Comparison of ENCODE assay signal across 24 mouse cellular contexts in genomic region chr2:59725518-59726185, GRCm38 (mm10).
A peak's percentile ranks its signal among the peaks of the same experiment; 100 is the strongest.
DNase-seq lines count a peak whose midpoint lies in the region; ATAC-seq and TF ChIP-seq lines count a peak whose summit lies in the region.
"Had no signal": no experiment of that assay in that cellular context is flagged by ENCODE, and none has a peak within 500 bp of the region (broad histone marks: within the 10 kb centered on the region; RNA-seq: fewer than 3 reads in every experiment).

No protein-coding gene starts in this region.

- no peak for TF ChIP-seq CTCF in liver, adult 2 months (IDR thresholded peaks at IDR 0.05; ENCODE audit: low read depth, low read length)
- TF ChIP-seq CTCF in stomach, postnatal 0 days (IDR thresholded peaks at IDR 0.05; ENCODE audit: low read depth): no peak

- no peak for DNase-seq in embryonic facial prominence, embryonic 10.5 days (ENCODE audit: low spot score)
- no peak for DNase-seq in intestine, embryonic 14.5 days (ENCODE audit: low spot score)
- peak; percentile 15 for DNase-seq in liver, adult 2 months (ENCODE audit: extremely low read depth, low read depth, low spot score)
- no peak for DNase-seq in liver
- DNase-seq in stomach, postnatal 0 days (ENCODE audit: low spot score): no peak
- DNase-seq: adrenal gland, postnatal 10 days; cerebellum, adult 9-10 months; heart, postnatal 14 days; kidney, postnatal 10 days; lung, postnatal 4 days; thymus, adult 18-20 months; thymus, postnatal 36 days had no signal

- peaks cover 28% of the 10 kb centered on the region for H3K4me1 ChIP-seq in embryonic facial prominence, embryonic 12.5 days
- H3K4me1 ChIP-seq in embryonic facial prominence, embryonic 10.5 days: peaks cover 32% of the 10 kb centered on the region
- peaks cover 29% of the 10 kb centered on the region for H3K4me1 ChIP-seq in intestine, embryonic 14.5 days (replicated peaks; ENCODE audit: control insufficient read depth, insufficient read depth, low read length)
- peaks cover 25% of the 10 kb centered on the region for H3K4me1 ChIP-seq in intestine, embryonic 15.5 days (replicated peaks)
- no peaks in the 10 kb centered on the region for H3K4me1 ChIP-seq in liver, adult 2 months (ENCODE audit: control insufficient read depth, insufficient read depth, low read length)
- H3K4me1 ChIP-seq in stomach, postnatal 0 days (replicated peaks; ENCODE audit: control insufficient read depth, insufficient read depth): no peaks in the 10 kb centered on the region

- no peak for TF ChIP-seq POLR2A in liver, adult 2 months (IDR thresholded peaks at IDR 0.05; ENCODE audit: extremely low read depth, insufficient read depth, low read length)

- no peaks in the 10 kb centered on the region for H3K27me3 ChIP-seq in embryonic facial prominence, embryonic 12.5 days
- no peaks in the 10 kb centered on the region for H3K27me3 ChIP-seq in embryonic facial prominence, embryonic 10.5 days (replicated peaks; ENCODE audit: low read depth, poor library complexity, severe bottlenecking)
- H3K27me3 ChIP-seq in intestine, embryonic 14.5 days (replicated peaks; ENCODE audit: control insufficient read depth, insufficient read depth, low read length): no peaks in the 10 kb centered on the region
- no peaks in the 10 kb centered on the region for H3K27me3 ChIP-seq in intestine, embryonic 15.5 days (replicated peaks)
- H3K27me3 ChIP-seq in liver, adult 2 months (ENCODE audit: control insufficient read depth, insufficient read depth, low read length): no peaks in the 10 kb centered on the region
- H3K27me3 ChIP-seq in stomach, postnatal 0 days (ENCODE audit: control insufficient read depth, insufficient read depth, low read length): no peaks in the 10 kb centered on the region
- H3K27me3 ChIP-seq: forebrain, embryonic 12.5 days; heart, embryonic 13.5 days; limb, embryonic 12.5 days; midbrain, embryonic 15.5 days; stomach, embryonic 15.5 days had no signal

- H3K9me3 ChIP-seq in embryonic facial prominence, embryonic 12.5 days: no peaks in the 10 kb centered on the region
- H3K9me3 ChIP-seq in embryonic facial prominence, embryonic 10.5 days: no peaks in the 10 kb centered on the region
- no peaks in the 10 kb centered on the region for H3K9me3 ChIP-seq in intestine, embryonic 14.5 days (ENCODE audit: control insufficient read depth, low read length)
- H3K9me3 ChIP-seq in intestine, embryonic 15.5 days: no peaks in the 10 kb centered on the region
- H3K9me3 ChIP-seq in stomach, postnatal 0 days (ENCODE audit: control insufficient read depth, low read length): no peaks in the 10 kb centered on the region
- H3K9me3 ChIP-seq: forebrain, embryonic 12.5 days; limb, embryonic 12.5 days; midbrain, embryonic 15.5 days; stomach, embryonic 15.5 days had no signal

- H3K79me2 ChIP-seq in liver, adult 2 months (ENCODE audit: control insufficient read depth, insufficient read depth, low read length): peaks cover 3% of the 10 kb centered on the region; the same call in 1 of the 2 replicates

- WGBS in embryonic facial prominence, embryonic 12.5 days: 69% methylated on average over 14 of the region's 14 CpGs
- WGBS in embryonic facial prominence, embryonic 10.5 days: 83% methylated on average over 14 of the region's 14 CpGs
- WGBS in intestine, embryonic 14.5 days: 63% methylated on average over 14 of the region's 14 CpGs
- 70% methylated on average over 14 of the region's 14 CpGs for WGBS in intestine, embryonic 15.5 days
- WGBS in liver, adult 2 months: 78% methylated on average over 14 of the region's 14 CpGs
- 59% methylated on average over 14 of the region's 14 CpGs for WGBS in stomach, postnatal 0 days

- no peak for ATAC-seq in embryonic facial prominence, embryonic 12.5 days (ENCODE audit: insufficient number of reproducible peaks, insufficient read depth, low FRiP score, low TSS enrichment)
- no peak for ATAC-seq in intestine, embryonic 14.5 days (replicated peaks; ENCODE audit: low FRiP score, low TSS enrichment, low read depth)
- ATAC-seq in intestine, embryonic 15.5 days: no peak
- no peak for ATAC-seq in stomach, postnatal 0 days (ENCODE audit: low FRiP score, low TSS enrichment)
- ATAC-seq: inflammation-experienced regulatory T-cells, adult 6 months; midbrain, embryonic 15.5 days had no signal

- no peak overlapping the region for H3K4me2 ChIP-seq in embryonic facial prominence, embryonic 12.5 days (replicated peaks)
- H3K4me2 ChIP-seq in intestine, embryonic 14.5 days (ENCODE audit: low read length): no peak overlapping the region
- H3K4me2 ChIP-seq in intestine, embryonic 15.5 days (replicated peaks): no peak overlapping the region
- no peak overlapping the region for H3K4me2 ChIP-seq in stomach, postnatal 0 days (replicated peaks; ENCODE audit: low read depth)
- H3K4me2 ChIP-seq: forebrain, embryonic 12.5 days; heart, embryonic 13.5 days; hindbrain, embryonic 14.5 days; limb, embryonic 12.5 days; midbrain, embryonic 15.5 days; stomach, embryonic 15.5 days had no signal

- TF ChIP-seq EP300 in stomach, postnatal 0 days (optimal IDR thresholded peaks at IDR 0.05): no peak

- H3K36me3 ChIP-seq in embryonic facial prominence, embryonic 12.5 days: peaks cover 13% of the 10 kb centered on the region; the same call in 1 of the 2 replicates
- peaks cover 31% of the 10 kb centered on the region for H3K36me3 ChIP-seq in embryonic facial prominence, embryonic 10.5 days (replicated peaks)
- H3K36me3 ChIP-seq in intestine, embryonic 14.5 days (ENCODE audit: control insufficient read depth, insufficient read depth, low read length): peaks cover 13% of the 10 kb centered on the region
- H3K36me3 ChIP-seq in intestine, embryonic 15.5 days: peaks cover 6% of the 10 kb centered on the region
- H3K36me3 ChIP-seq in liver, adult 2 months (ENCODE audit: control insufficient read depth, insufficient read depth, low read length): no peaks in the 10 kb centered on the region
- no peaks in the 10 kb centered on the region for H3K36me3 ChIP-seq in stomach, postnatal 0 days (ENCODE audit: control insufficient read depth, insufficient read depth, low read length)
- H3K36me3 ChIP-seq: midbrain, embryonic 15.5 days; stomach, embryonic 15.5 days had no signal

- H3K27ac ChIP-seq in embryonic facial prominence, embryonic 12.5 days: 0 out of 2 replicates have a peak overlapping the region, but pooled peaks have one; percentile 3
- no peak overlapping the region for H3K27ac ChIP-seq in embryonic facial prominence, embryonic 10.5 days (replicated peaks)
- H3K27ac ChIP-seq in intestine, embryonic 14.5 days (ENCODE audit: low read depth): 0 out of 2 replicates have a peak overlapping the region, but pooled peaks have one; percentile 22
- H3K27ac ChIP-seq in intestine, embryonic 15.5 days: no peak overlapping the region
- peak overlapping the region; percentile 44; the same call in 1 of the 2 replicates for H3K27ac ChIP-seq in liver, adult 2 months (replicated peaks; ENCODE audit: insufficient read depth, low read depth, low read length)
- 0 out of 2 replicates have a peak overlapping the region, but pooled peaks have one; percentile 4 for H3K27ac ChIP-seq in stomach, postnatal 0 days (replicated peaks)
- H3K27ac ChIP-seq: forebrain, embryonic 12.5 days; heart, embryonic 13.5 days; hindbrain, embryonic 14.5 days; layer of hippocampus, adult 2 months; liver, embryonic 14.5 days; midbrain, embryonic 15.5 days; stomach, embryonic 15.5 days had no signal

- no peak overlapping the region for H3K9ac ChIP-seq in embryonic facial prominence, embryonic 12.5 days
- no peak overlapping the region for H3K9ac ChIP-seq in intestine, embryonic 14.5 days (ENCODE audit: low read length)
- no peak overlapping the region for H3K9ac ChIP-seq in intestine, embryonic 15.5 days
- no peak overlapping the region for H3K9ac ChIP-seq in liver, adult 2 months (ENCODE audit: low read depth, low read length)
- H3K9ac ChIP-seq in stomach, postnatal 0 days (ENCODE audit: low read length): no peak overlapping the region
- H3K9ac ChIP-seq: forebrain, embryonic 12.5 days; heart, embryonic 13.5 days; hindbrain, embryonic 14.5 days; limb, embryonic 12.5 days; liver, embryonic 14.5 days; midbrain, embryonic 15.5 days; stomach, embryonic 15.5 days had no signal

- H3K4me3 ChIP-seq in embryonic facial prominence, embryonic 12.5 days: no peak overlapping the region
- H3K4me3 ChIP-seq in embryonic facial prominence, embryonic 10.5 days: no peak overlapping the region
- H3K4me3 ChIP-seq in intestine, embryonic 14.5 days (ENCODE audit: low read depth, low read length): no peak overlapping the region
- no peak overlapping the region for H3K4me3 ChIP-seq in intestine, embryonic 15.5 days (replicated peaks)
- no peak overlapping the region for H3K4me3 ChIP-seq in liver, adult 2 months (ENCODE audit: insufficient read depth, low read depth, low read length)
- H3K4me3 ChIP-seq in stomach, postnatal 0 days (ENCODE audit: low read depth, low read length): no peak overlapping the region
- H3K4me3 ChIP-seq: erythroblast, embryonic 14.5 days; forebrain, embryonic 12.5 days; heart, embryonic 13.5 days; layer of hippocampus, adult 2 months; limb, embryonic 12.5 days; midbrain, embryonic 15.5 days; stomach, embryonic 15.5 days had no signal

Comparison
In these comparisons a context has a peak if more than half of its experiments do, and no peak if none do; other contexts are left out.
1. H3K27ac ChIP-seq: peak in embryonic facial prominence, embryonic 12.5 days (single experiment), intestine, embryonic 14.5 days (single experiment), liver, adult 2 months (single experiment) and stomach, postnatal 0 days (single experiment); none in embryonic facial prominence, embryonic 10.5 days (single experiment) and intestine, embryonic 15.5 days (single experiment).